Mouse (Mus musculus): ENCODE results near the gene Mas1. TPM values are rescaled to one million over a fixed set of nuclear protein-coding genes. Genes with fewer than 3 reads are reported as not detected.
"Not testable (repeated sequence)": the region's sequence is repeated elsewhere in the genome, so short reads cannot be mapped to it uniquely, and the experiment has no call there.

Mas1 gene
- 1 to 10 TPM; 1.3 to 1.6 TPM for total RNA-seq (2021)
- long read RNA-seq, experiment 1, partial matches to known transcripts, result 0 of 2 reads
- long read RNA-seq, experiment 1, other reads (novel, unspliced or antisense), result 2 of 2 reads
- long read RNA-seq, experiment 2, result 0 reads

GRCm38 (mm10) chr17:12868043-12868442 lies at the start of gene Mas1:
Gene Mas1, minus strand, starts transcription at chr17:12868143.
- DNase-seq (ENCODE audit: low spot score in 2 of 2), result no peak

GRCm38 (mm10) chr17:12916588-12917380 lies 48.8 kb upstream of the Mas1 start:
- DNase-seq (ENCODE audit: low spot score in 2 of 2), result peak in 1 of 2 experiments; percentile 40

GRCm38 (mm10) chr17:12915881-12916583 lies 48.1 kb upstream of the Mas1 start, which contains the start of gene Mrpl18:
Gene Mrpl18, minus strand, starts transcription at chr17:12916345.
- peak; percentile 91 to 98 for DNase-seq (ENCODE audit: low spot score in 2 of 2)

- DNase-seq (ENCODE audit: low spot score in 2 of 2), result no peak
Observed at GRCm38 (mm10) chr17:12915488-12915880, 47.5 kb upstream of the Mas1 start, which contains the start of gene Tcp1. Gene Tcp1, plus strand, starts transcription at chr17:12915701.

GRCm38 (mm10) chr17:12910391-12910790 lies 42.4 kb upstream of the Mas1 start:
- DNase-seq (ENCODE audit: low spot score in 2 of 2), result no peak

- no peak for DNase-seq (ENCODE audit: low spot score in 2 of 2)
Observed at GRCm38 (mm10) chr17:12909361-12910280, 41.7 kb upstream of the Mas1 start, which contains the start of gene Pnldc1. Gene Pnldc1, minus strand, starts transcription at chr17:12910230.

GRCm38 (mm10) chr17:12906436-12906835 lies 38.5 kb upstream of the Mas1 start:
- no peak for DNase-seq (ENCODE audit: low spot score in 2 of 2)

- no peak for DNase-seq (ENCODE audit: low spot score in 2 of 2)
Observed at GRCm38 (mm10) chr17:12905810-12906209, 37.9 kb upstream of the Mas1 start.

- no peak for DNase-seq (ENCODE audit: low spot score in 2 of 2)
Observed at GRCm38 (mm10) chr17:12904349-12904748, 36.4 kb upstream of the Mas1 start.

- no peak for DNase-seq (ENCODE audit: low spot score in 2 of 2)
Observed at GRCm38 (mm10) chr17:12903372-12904333, 35.7 kb upstream of the Mas1 start.

- no peak for DNase-seq (ENCODE audit: low spot score in 2 of 2)
Observed at GRCm38 (mm10) chr17:12902291-12902690, 34.3 kb upstream of the Mas1 start.

- not testable (repeated sequence) for DNase-seq (ENCODE audit: low spot score in 2 of 2)
Observed at GRCm38 (mm10) chr17:12898607-12899006, 30.7 kb upstream of the Mas1 start.

GRCm38 (mm10) chr17:12897674-12898073 lies 29.7 kb upstream of the Mas1 start:
- no peak for DNase-seq (ENCODE audit: low spot score in 2 of 2)

- DNase-seq (ENCODE audit: low spot score in 2 of 2), result no peak
Observed at GRCm38 (mm10) chr17:12892033-12892432, 24.1 kb upstream of the Mas1 start.

- DNase-seq (ENCODE audit: low spot score in 2 of 2), result no peak
Observed at GRCm38 (mm10) chr17:12891054-12891453, 23.1 kb upstream of the Mas1 start.

GRCm38 (mm10) chr17:12887021-12887775 lies 19.3 kb upstream of the Mas1 start:
- DNase-seq (ENCODE audit: low spot score in 2 of 2), result no peak

- DNase-seq (ENCODE audit: low spot score in 2 of 2), result no peak
Observed at GRCm38 (mm10) chr17:12886620-12887019, 18.7 kb upstream of the Mas1 start.

- DNase-seq (ENCODE audit: low spot score in 2 of 2), result no peak
Observed at GRCm38 (mm10) chr17:12881216-12881615, 13.3 kb upstream of the Mas1 start.

GRCm38 (mm10) chr17:12880178-12880577 lies 12.2 kb upstream of the Mas1 start:
- DNase-seq (ENCODE audit: low spot score in 2 of 2), result peak; percentile 58 to 82
